Mouse (Mus musculus): ENCODE results near the gene St8sia1. TPM values are rescaled to one million over a fixed set of nuclear protein-coding genes. Genes with fewer than 3 reads are reported as not detected.
A peak's percentile ranks its signal among the peaks of the same experiment; 100 is the strongest.

Gene St8sia1
- total RNA-seq, 2 experiments from 2014 or later: 0.89 to 1.3 TPM

- intact Hi-C loops (cut with DNase I): no loop called here
- DNase-seq: no peak
Observed at GRCm38 (mm10) chr6:142838501-142838900, 125.8 kb downstream of the St8sia1 start.

GRCm38 (mm10) chr6:142837326-142837725, 126.9 kb downstream of the St8sia1 start:
- DNase-seq: no peak
- intact Hi-C loops (cut with DNase I): no loop called here

GRCm38 (mm10) chr6:142835726-142836125, 128.5 kb downstream of the St8sia1 start:
- no peak for DNase-seq
- intact Hi-C loops (cut with DNase I): no loop called here

- intact Hi-C loops (cut with DNase I): no loop called here
- no peak for DNase-seq
Observed at GRCm38 (mm10) chr6:142834911-142835310, 129.3 kb downstream of the St8sia1 start.

- no peak for DNase-seq
- intact Hi-C loops (cut with DNase I): no loop called here
Observed at GRCm38 (mm10) chr6:142831706-142832105, 132.5 kb downstream of the St8sia1 start.

GRCm38 (mm10) chr6:142831243-142831642, 133.0 kb downstream of the St8sia1 start:
- DNase-seq: no peak
- intact Hi-C loops (cut with DNase I): no loop called here

- intact Hi-C loops (cut with DNase I): no loop called here
- DNase-seq: no peak
Observed at GRCm38 (mm10) chr6:142830221-142830620, 134.0 kb downstream of the St8sia1 start.

GRCm38 (mm10) chr6:142825449-142825848, 138.8 kb downstream of the St8sia1 start:
- DNase-seq: no peak
- intact Hi-C loops (cut with DNase I): no loop called here

- intact Hi-C loops (cut with DNase I): no loop called here
- no peak for DNase-seq
Observed at GRCm38 (mm10) chr6:142823008-142823787, 141.1 kb downstream of the St8sia1 start.

- no peak for DNase-seq
- intact Hi-C loops (cut with DNase I): loop anchor here (10.0 kb wide), 1 partner anchor 146 kb away; the partner anchor contains the start of gene St8sia1
Observed at GRCm38 (mm10) chr6:142818306-142818705, 145.9 kb downstream of the St8sia1 start.

- intact Hi-C loops (cut with DNase I): loop anchor here (2.0 to 10.0 kb wide), 2 partner anchors 37 to 149 kb away; partner anchors contain the start of gene St8sia1
- DNase-seq: no peak
Observed at GRCm38 (mm10) chr6:142815513-142815912, 148.7 kb downstream of the St8sia1 start.

- peak; percentile 79 to 86 for DNase-seq
- intact Hi-C loops (cut with DNase I): loop anchor here (2.0 to 10.0 kb wide), 2 partner anchors 36 to 150 kb away; partner anchors contain the start of gene St8sia1
Observed at GRCm38 (mm10) chr6:142814495-142814921, 149.7 kb downstream of the St8sia1 start.

GRCm38 (mm10) chr6:142814011-142814410, 150.2 kb downstream of the St8sia1 start:
- intact Hi-C loops (cut with DNase I): loop anchor here (2.0 to 10.0 kb wide), 2 partner anchors 35 to 151 kb away; partner anchors contain the start of gene St8sia1
- DNase-seq: no peak

GRCm38 (mm10) chr6:142812969-142813368, 151.3 kb downstream of the St8sia1 start:
- intact Hi-C loops (cut with DNase I): loop anchor here (10.0 kb wide), 1 partner anchor 152 kb away; the partner anchor contains the start of gene St8sia1
- DNase-seq: no peak

- DNase-seq: no peak
- intact Hi-C loops (cut with DNase I): loop anchor here (10.0 kb wide), 1 partner anchor 155 kb away; the partner anchor contains the start of gene St8sia1
Observed at GRCm38 (mm10) chr6:142810239-142810638, 154.0 kb downstream of the St8sia1 start.

GRCm38 (mm10) chr6:142809373-142810098, 154.7 kb downstream of the St8sia1 start:
- intact Hi-C loops (cut with DNase I): loop anchor here (10.0 kb wide), 1 partner anchor 155 kb away; the partner anchor contains the start of gene St8sia1

GRCm38 (mm10) chr6:142806326-142806725, 157.9 kb downstream of the St8sia1 start:
- intact Hi-C loops (cut with DNase I): no loop called here

More at GRCm38 (mm10) chr6:142809373-142810098, 154.7 kb downstream of the St8sia1 start:
- DNase-seq: no peak

GRCm38 (mm10) chr6:142804402-142804801, 159.8 kb downstream of the St8sia1 start, which contains the start of gene Sult6b2:
TSS of gene Sult6b2 (minus strand) at chr6:142804502.
- DNase-seq: no peak
- intact Hi-C loops (cut with DNase I): no loop called here

More at GRCm38 (mm10) chr6:142806326-142806725, 157.9 kb downstream of the St8sia1 start:
- no peak for DNase-seq

GRCm38 (mm10) chr6:142802617-142803525, 161.4 kb downstream of the St8sia1 start:
- no peak for DNase-seq
- intact Hi-C loops (cut with DNase I): no loop called here

GRCm38 (mm10) chr6:142801687-142802086, 162.6 kb downstream of the St8sia1 start:
- intact Hi-C loops (cut with DNase I): no loop called here
- DNase-seq: no peak

Data from heart, postnatal 10 days (tissue).